Mouse (Mus musculus) MEL (cell line): Measurements from ENCODE around the gene Gm42421. TPM values are rescaled to one million over a fixed set of nuclear protein-coding genes. Genes with fewer than 3 reads are reported as not detected.

Experiments
- DNase-seq: peaks from one replicate; pipeline ENCODE4 v3.0.0; 2011; ENCODE audit warnings: low read depth, low spot score
- H3K27ac ChIP-seq: 2 replicates; pipeline ENCODE4 v1.5.1; 2012; ENCODE audit warnings: low read depth, mild to moderate bottlenecking, control low read depth, low read length, moderate library complexity; ENCODE audit not compliant: control insufficient read depth
- H3K27me3 ChIP-seq, 2 experiments: fragments of 150-350 bp in 1 of 2; sonication (generic) in 1 of 2; 2 replicates each; pipeline ENCODE4 v1.6.1; 2012; ENCODE audit warnings: low read length in 2 of 2, mild to moderate bottlenecking in 2 of 2, improper control_type of control experiment in 1 of 2, moderate library complexity in 1 of 2; ENCODE audit not compliant: insufficient read depth in 2 of 2, control insufficient read depth in 1 of 2
- H3K36me3 ChIP-seq, 2 experiments: 2 replicates each; pipeline ENCODE4 v1.6.1; 2012 to 2014; ENCODE audit warnings: low read length in 2 of 2, improper control_type of control experiment in 1 of 2, inconsistent platforms in 1 of 2, mild to moderate bottlenecking in 1 of 2; ENCODE audit not compliant: insufficient read depth in 2 of 2, control insufficient read depth in 1 of 2
- H3K4me1 ChIP-seq, 2 experiments: fragments of 150-350 bp in 1 of 2; sonication (generic) in 1 of 2; 2 replicates each; pipeline ENCODE4 v1.6.1; 2012; ENCODE audit warnings: low read length in 2 of 2, improper control_type of control experiment in 1 of 2, mild to moderate bottlenecking in 1 of 2; ENCODE audit not compliant: insufficient read depth in 2 of 2, control insufficient read depth in 1 of 2
- H3K4me3 ChIP-seq, 2 experiments: fragments of 150-350 bp in 1 of 2; sonication (generic) in 1 of 2; 2 replicates each; pipeline ENCODE4 v1.5.1; 2012; ENCODE audit warnings: low read depth in 2 of 2, low read length in 2 of 2, mild to moderate bottlenecking in 2 of 2, moderate library complexity in 2 of 2, control low read depth in 1 of 2, improper control_type of control experiment in 1 of 2; ENCODE audit not compliant: control insufficient read depth in 1 of 2, insufficient read depth in 1 of 2
- H3K79me2 ChIP-seq: 2 replicates; pipeline ENCODE4 v1.6.1; 2012; ENCODE audit warnings: mild to moderate bottlenecking, low read length, moderate library complexity; ENCODE audit not compliant: control insufficient read depth, poor library complexity, insufficient read depth
- H3K9ac ChIP-seq: 2 replicates; pipeline ENCODE4 v1.6.1; 2012; ENCODE audit warnings: low read depth, mild to moderate bottlenecking, control low read depth, low read length, moderate library complexity; ENCODE audit not compliant: control insufficient read depth, poor library complexity, severe bottlenecking
- H3K9me3 ChIP-seq: fragments of 150-350 bp; sonication (generic); replicated peaks from 2 replicates; pipeline ENCODE4 v1.6.1; 2012; ENCODE audit warnings: mild to moderate bottlenecking, low read length, improper control_type of control experiment, moderate library complexity; ENCODE audit not compliant: insufficient read depth
- CHD1 ChIP-seq: IDR thresholded peaks from 2 replicates; pipeline ENCODE4 v1.6.1; 2012; ENCODE audit warnings: low read depth, mild to moderate bottlenecking, inconsistent platforms, low read length, improper control_type of control experiment
- CTCF ChIP-seq, 3 experiments: IDR thresholded peaks in 2 of 3; conservative IDR thresholded peaks in 1 of 3; 2 replicates each; pipeline ENCODE4 v1.5.1; 2011 to 2012; ENCODE audit warnings: low read length in 3 of 3, low read depth in 2 of 3, mild to moderate bottlenecking in 2 of 3, improper control_type of control experiment in 1 of 3, inconsistent platforms in 1 of 3, mixed read lengths in 1 of 3, moderate library complexity in 1 of 3; ENCODE audit not compliant: control insufficient read depth in 1 of 3, insufficient read depth in 1 of 3, poor library complexity in 1 of 3, severe bottlenecking in 1 of 3
- ELF1 ChIP-seq: IDR thresholded peaks from 2 replicates; pipeline ENCODE4 v1.6.1; 2014; ENCODE audit warnings: low read depth, mild to moderate bottlenecking, inconsistent platforms, low read length, improper control_type of control experiment, moderate library complexity
- EP300 ChIP-seq, 2 experiments: IDR thresholded peaks; 2 replicates each; pipeline ENCODE4 v1.6.1; 2011; ENCODE audit warnings: improper control_type of control experiment in 2 of 2, low read length in 2 of 2, low read depth in 1 of 2, mild to moderate bottlenecking in 1 of 2
- HCFC1 ChIP-seq: IDR thresholded peaks from 2 replicates; pipeline ENCODE4 v1.6.1; 2012; ENCODE audit warnings: low read depth, mild to moderate bottlenecking, inconsistent platforms, low read length, improper control_type of control experiment, moderate library complexity
- JUND ChIP-seq: IDR thresholded peaks from 2 replicates; pipeline ENCODE4 v1.6.1; 2011; ENCODE audit warnings: low read depth, mild to moderate bottlenecking, improper control_type of control experiment, low read length
- MAX ChIP-seq: IDR thresholded peaks from 2 replicates; pipeline ENCODE4 v1.6.1; 2011; ENCODE audit warnings: low read length, improper control_type of control experiment
- MAZ ChIP-seq: IDR thresholded peaks from 2 replicates; pipeline ENCODE4 v1.6.1; 2012; ENCODE audit warnings: low read depth, mild to moderate bottlenecking, inconsistent platforms, low read length, improper control_type of control experiment
- MEF2A ChIP-seq: IDR thresholded peaks from 2 replicates; pipeline ENCODE4 v1.6.1; 2014; ENCODE audit warnings: low read depth, mild to moderate bottlenecking, inconsistent platforms, low read length, improper control_type of control experiment; ENCODE audit not compliant: poor library complexity, insufficient replicate concordance, severe bottlenecking; ENCODE audit errors: extremely low read depth
- MYB ChIP-seq: IDR thresholded peaks from 2 replicates; pipeline ENCODE4 v1.6.1; 2011; ENCODE audit warnings: mild to moderate bottlenecking, low read depth, low read length, improper control_type of control experiment
- MYC ChIP-seq: IDR thresholded peaks from 2 replicates; pipeline ENCODE4 v1.6.1; 2011; ENCODE audit warnings: low read depth, mild to moderate bottlenecking, low read length, improper control_type of control experiment, moderate library complexity
- POLR2A ChIP-seq, 2 experiments: IDR thresholded peaks; 2 replicates each; pipeline ENCODE4 v1.6.1; 2011 to 2012; ENCODE audit warnings: low read length in 2 of 2, mild to moderate bottlenecking in 2 of 2, control low read depth in 1 of 2, improper control_type of control experiment in 1 of 2, low read depth in 1 of 2, moderate library complexity in 1 of 2; ENCODE audit not compliant: control insufficient read depth in 1 of 2, insufficient read depth in 1 of 2, poor library complexity in 1 of 2
- POLR2AphosphoS2 ChIP-seq: IDR thresholded peaks from 2 replicates; pipeline ENCODE4 v1.6.1; 2011; ENCODE audit warnings: low read length, improper control_type of control experiment
- RCOR1 ChIP-seq: IDR thresholded peaks from 2 replicates; pipeline ENCODE4 v1.6.1; 2012; ENCODE audit warnings: low read depth, mild to moderate bottlenecking, inconsistent platforms, low read length, improper control_type of control experiment
- SIN3A ChIP-seq: IDR thresholded peaks from 2 replicates; pipeline ENCODE4 v1.6.1; 2012; ENCODE audit warnings: low read length, improper control_type of control experiment, inconsistent platforms
- TBP ChIP-seq: IDR thresholded peaks from 2 replicates; pipeline ENCODE4 v1.8.0; 2011; ENCODE audit warnings: low read depth, low read length, improper control_type of control experiment
- TCF12 ChIP-seq: IDR thresholded peaks from 2 replicates; pipeline ENCODE4 v1.6.1; 2014; ENCODE audit warnings: low read depth, mild to moderate bottlenecking, inconsistent platforms, low read length, improper control_type of control experiment, moderate library complexity
- UBTF ChIP-seq: IDR thresholded peaks from 2 replicates; pipeline ENCODE4 v1.6.1; 2012; ENCODE audit warnings: low read depth, mild to moderate bottlenecking, inconsistent platforms, low read length, improper control_type of control experiment, moderate library complexity, borderline replicate concordance; ENCODE audit not compliant: insufficient read depth
- polyA plus RNA-seq, 2 experiments: library from polyadenylated mRNA; stranded (reverse) in 1 of 2; unstranded in 1 of 2; fragments of >175 nt in 1 of 2; fragments of >200 nt in 1 of 2; gene quantifications; 2 replicates each; pipeline versions ENCODE4 v1.2.1 to v1.2.4; 2012; ENCODE audit warnings: low replicate concordance in 2 of 2, low read depth in 1 of 2; ENCODE audit not compliant: insufficient read length in 2 of 2, insufficient read depth in 1 of 2, missing spikeins in 1 of 2
- total RNA-seq: library from RNA; depleted of rRNA; stranded (reverse); fragments of 300-350 nt; gene quantifications from 2 replicates; pipeline ENCODE4 v1.2.3, GENCODE M21; 2012

Gm42421 gene
- total and polyA plus RNA-seq, 3 experiments: 0.39 to 0.84 TPM; not detected in 1

DNA sequence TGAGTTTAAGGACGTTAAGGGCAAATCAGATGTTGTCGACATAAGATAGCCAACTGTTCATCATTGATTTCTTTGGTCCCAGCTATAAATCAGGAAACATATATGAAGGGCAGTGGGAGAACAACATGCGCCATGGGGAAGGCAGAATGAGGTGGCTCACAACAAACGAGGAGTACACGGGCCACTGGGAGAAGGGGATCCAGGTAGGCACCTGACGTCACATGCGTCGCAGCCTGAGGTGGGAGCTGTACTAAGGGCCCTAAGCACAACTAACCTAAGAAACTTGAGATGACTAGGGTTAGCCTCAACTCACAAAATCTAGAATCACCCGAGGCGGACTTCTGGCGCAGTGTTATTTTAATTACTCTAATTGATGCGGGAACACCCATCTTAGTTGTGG is 20.4 kb downstream of the Gm42421 start:
- H3K4me3 ChIP-seq: no peak overlapping the region
- no peaks in the 10 kb centered on the region for H3K4me1 ChIP-seq
- H3K27me3 ChIP-seq: no peaks in the 10 kb centered on the region
- H3K9ac ChIP-seq: no peak overlapping the region
- TF ChIP-seq SIN3A: no peak
- no peak for TF ChIP-seq POLR2A (IDR thresholded peaks at IDR 0.05; ENCODE audit: control insufficient read depth in 1 of 2, insufficient read depth in 1 of 2, low read depth in 1 of 2, low read length in 2 of 2, poor library complexity in 1 of 2)
- no peak for TF ChIP-seq JUND
- no peak for TF ChIP-seq CTCF (IDR thresholded peaks at IDR 0.05 in 2 of 3, conservative IDR thresholded peaks at IDR 0.05 in 1 of 3; ENCODE audit: control insufficient read depth in 1 of 3, insufficient read depth in 1 of 3, low read depth in 2 of 3, low read length in 3 of 3, poor library complexity in 1 of 3, severe bottlenecking in 1 of 3)
- no peak for TF ChIP-seq MAZ
- no peak for TF ChIP-seq CHD1
- TF ChIP-seq TBP: no peak
- TF ChIP-seq TCF12: no peak
- TF ChIP-seq UBTF: no peak
- TF ChIP-seq POLR2AphosphoS2: no peak
- no peak for TF ChIP-seq MYC
- TF ChIP-seq ELF1: no peak
- TF ChIP-seq MAX: no peak
- H3K27ac ChIP-seq: no peak overlapping the region
- no peak for DNase-seq
- H3K9me3 ChIP-seq: no peaks in the 10 kb centered on the region
- H3K36me3 ChIP-seq: no peaks in the 10 kb centered on the region
- no peaks in the 10 kb centered on the region for H3K79me2 ChIP-seq

DNA sequence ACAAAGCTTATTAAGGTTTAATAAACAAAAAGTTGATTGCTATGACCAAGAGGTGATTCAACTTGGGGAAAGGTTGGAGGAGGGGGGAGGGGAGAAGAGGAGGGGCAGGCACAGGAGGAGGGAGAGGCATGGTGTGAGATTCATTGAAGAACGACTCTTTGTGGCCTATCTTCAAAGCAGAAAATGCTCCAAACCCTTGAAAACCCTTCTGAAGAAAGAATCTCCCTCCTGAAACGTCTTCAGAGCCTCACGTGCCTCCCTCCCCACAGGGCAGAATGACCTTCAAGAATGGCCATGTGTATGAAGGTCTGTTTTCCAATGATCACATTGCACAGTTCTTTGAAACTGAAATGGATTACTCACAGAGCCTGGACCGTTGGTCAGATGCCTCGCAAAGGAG is 22.0 kb downstream of the Gm42421 start:
- Histone ChIP-seq H3K9ac (no peak overlapping the region), H3K9me3 (no peaks in the 10 kb centered on the region), H3K27me3 (no peaks in the 10 kb centered on the region), H3K27ac (no peak overlapping the region), H3K36me3 (no peaks in the 10 kb centered on the region), H3K4me1 (no peaks in the 10 kb centered on the region), H3K4me3 (no peak overlapping the region), H3K79me2 (no peaks in the 10 kb centered on the region)
- no peak for DNase-seq
- TF ChIP-seq POLR2A (IDR thresholded peaks at IDR 0.05; ENCODE audit: control insufficient read depth in 1 of 2, insufficient read depth in 1 of 2, low read depth in 1 of 2, low read length in 2 of 2, poor library complexity in 1 of 2): no peak
- no peak for TF ChIP-seq RCOR1
- no peak for TF ChIP-seq MEF2A
- TF ChIP-seq EP300 (IDR thresholded peaks at IDR 0.05; ENCODE audit: low read depth in 1 of 2, low read length in 2 of 2): no peak
- TF ChIP-seq MYB: no peak
- TF ChIP-seq TCF12: no peak
- TF ChIP-seq HCFC1: no peak
